Mouse (Mus musculus): ENCODE results near the gene Ube4a.

DNA sequence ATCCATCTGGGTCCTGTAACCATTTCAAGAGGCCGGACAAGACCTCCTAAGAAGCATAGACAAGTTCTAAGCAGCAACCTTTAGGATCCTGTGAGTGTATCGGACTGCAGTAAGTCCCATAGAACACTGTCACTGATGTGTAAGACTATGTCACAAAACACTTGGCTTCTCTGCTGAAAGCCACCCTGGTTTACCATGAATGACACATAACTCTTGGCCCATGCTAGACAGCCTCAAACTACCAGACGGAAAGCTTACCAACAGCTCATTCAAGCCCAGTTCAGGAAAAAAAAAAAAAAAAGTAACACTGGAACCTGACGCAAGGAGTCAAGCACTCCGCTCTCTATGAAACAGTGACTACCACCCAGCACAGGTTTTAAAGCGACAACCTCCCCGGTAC, 87.7 kb downstream of the Ube4a start:
- no peak for TF ChIP-seq USF1 (IDR thresholded peaks at IDR 0.05; ENCODE audit: low read depth)
- TF ChIP-seq CTCF (IDR thresholded peaks at IDR 0.05; ENCODE audit: control insufficient read depth, insufficient read depth, insufficient read length), result no peak
- no peak for TF ChIP-seq MYOD1 (IDR thresholded peaks at IDR 0.05; ENCODE audit: control insufficient read depth, insufficient read length, low read depth)
- TF ChIP-seq CEBPB (IDR thresholded peaks at IDR 0.05; ENCODE audit: low read depth), result no peak
- TF ChIP-seq MAX (IDR thresholded peaks at IDR 0.05), result no peak
